Mouse (Mus musculus) lung, embryonic 14.5 days (tissue): ENCODE results near the gene Tmprss4. TPM values are rescaled to one million over a fixed set of nuclear protein-coding genes. Genes with fewer than 3 reads are reported as not detected.

Source experiments
- ATAC-seq: fragments of 200-750 bp; cut with Nextera tagmentation; 2 replicates; pipeline ENCODE4 v1.8.0; 2017; ENCODE audit warnings: mild to moderate bottlenecking, moderate TSS enrichment, moderate library complexity; ENCODE audit not compliant: insufficient read depth
- DNase-seq: peaks from one replicate; pipeline ENCODE4 v3.0.0-alpha.2; 2015
- H3K27ac ChIP-seq: fragments of 300-500 bp; sonication (generic); 2 replicates; pipeline ENCODE4 v1.5.1; 2014; ENCODE audit warnings: low read depth, mild to moderate bottlenecking, moderate library complexity
- H3K27me3 ChIP-seq: fragments of 300-500 bp; sonication (generic); 2 replicates; pipeline ENCODE4 v1.6.1; 2014; ENCODE audit warnings: low read length, control low read depth; ENCODE audit not compliant: insufficient read depth
- H3K36me3 ChIP-seq: fragments of 300-500 bp; sonication (generic); 2 replicates; pipeline ENCODE4 v1.6.1; 2014; ENCODE audit warnings: control low read depth; ENCODE audit not compliant: insufficient read depth
- H3K4me1 ChIP-seq: fragments of 300-500 bp; sonication (generic); 2 replicates; pipeline ENCODE4 v1.6.1; 2014; ENCODE audit warnings: antibody characterized with exemption, control low read depth; ENCODE audit not compliant: insufficient read depth
- H3K4me2 ChIP-seq: fragments of 300-500 bp; sonication (generic); 2 replicates; pipeline ENCODE4 v1.6.1; 2014; ENCODE audit warnings: mild to moderate bottlenecking
- H3K4me3 ChIP-seq: fragments of 300-500 bp; sonication (generic); 2 replicates; pipeline ENCODE4 v1.5.1; 2014; ENCODE audit warnings: low read depth, low read length
- H3K9ac ChIP-seq: fragments of 300-500 bp; sonication (generic); 2 replicates; pipeline ENCODE4 v1.6.1; 2014
- H3K9me3 ChIP-seq: fragments of 300-500 bp; sonication (generic); 2 replicates; pipeline ENCODE4 v1.6.1; 2016; ENCODE audit warnings: low read depth, low read length, control low read depth
- CTCF ChIP-seq: IDR thresholded peaks from 2 replicates; pipeline ENCODE4 v1.5.1; 2016; ENCODE audit warnings: antibody characterized with exemption, low read depth
- WGBS: fragments of 180-500 bp; shearing (Covaris S2); extraction: QIAGEN DNeasy Blood & Tissue Kit; methylation state at CpG from one replicate; pipeline ENCODE4 v1.1.7; 2014; 5-methylcytosine and 5-hydroxymethylcytosine counted together
- polyA plus RNA-seq: library from polyadenylated mRNA; unstranded; fragments of >200 nt; fragmentation: Nextera tagmentation; extraction: Ambion mirVana; gene quantifications from 2 replicates; pipeline ENCODE4 v1.2.1, GENCODE M21; 2014

Gene Tmprss4
- polyA plus RNA-seq: 0.54 and 1.1 TPM in 2 replicates

DNA sequence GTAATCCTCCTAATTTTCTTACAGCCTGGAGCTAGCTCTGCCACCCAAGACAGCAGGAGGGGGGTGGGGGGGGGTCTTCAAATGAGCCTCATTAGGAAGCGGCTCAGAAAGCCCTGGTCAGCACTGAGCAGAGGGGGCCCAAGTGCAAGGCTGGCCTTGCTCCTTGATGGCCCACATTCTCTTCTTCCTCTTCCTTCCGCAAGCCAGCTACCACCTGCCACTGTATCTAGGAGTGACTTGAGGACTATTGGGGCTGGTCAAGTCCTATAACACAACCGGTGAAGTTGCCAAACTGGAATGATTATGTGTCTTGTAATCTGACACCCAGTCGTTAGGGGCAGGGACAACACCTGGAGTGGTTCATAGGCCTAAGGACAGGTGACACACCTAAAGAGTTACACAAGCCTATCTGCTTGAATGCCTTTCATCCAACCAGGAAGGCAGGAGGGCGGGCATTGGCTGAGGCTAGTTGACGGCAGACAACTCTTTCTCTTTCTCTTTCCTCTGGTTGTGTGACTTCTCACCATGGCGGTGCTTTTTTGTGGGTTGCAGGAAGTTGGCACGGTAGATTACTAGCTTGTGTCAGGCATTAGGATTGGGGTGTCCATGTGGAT, at the start of gene Tmprss4:
Gene Tmprss4 (minus strand): TSS at position 296 of the 614 bp plus-strand sequence.
- DNase-seq (peak; percentile 51), ATAC-seq (peak; percentile 65; the same call in 1 of the 2 replicates)
- no peak within 1 kb of the TSS for H3K4me3 ChIP-seq
- no peaks in the 10 kb centered on the region for H3K36me3 ChIP-seq
- WGBS: 60% methylated on average over 8 of the region's 8 CpGs
- no peak within 1 kb of the TSS for H3K4me2 ChIP-seq
- no peak within 1 kb of the TSS for H3K27ac ChIP-seq
- no peaks in the 10 kb centered on the region for H3K9me3 ChIP-seq
- no peaks in the 10 kb centered on the region for H3K4me1 ChIP-seq
- no peaks in the 10 kb centered on the region for H3K27me3 ChIP-seq
- no peak for TF ChIP-seq CTCF
- H3K9ac ChIP-seq: no peak within 1 kb of the TSS

- Histone ChIP-seq H3K4me1 (no peaks in the 10 kb centered on the region), H3K9ac (no peak overlapping the region), H3K4me3 (no peak overlapping the region), H3K36me3 (no peaks in the 10 kb centered on the region), H3K9me3 (no peaks in the 10 kb centered on the region), H3K27me3 (no peaks in the 10 kb centered on the region), H3K4me2 (no peak overlapping the region), H3K27ac (no peak overlapping the region)
- WGBS: 59% methylated on average over 6 of the region's 6 CpGs
- no peak for DNase-seq
- ATAC-seq: no peak
- TF ChIP-seq CTCF: no peak
Observed at GRCm38 (mm10) chr9:45252395-45252794, 48.5 kb upstream of the Tmprss4 start.

DNA sequence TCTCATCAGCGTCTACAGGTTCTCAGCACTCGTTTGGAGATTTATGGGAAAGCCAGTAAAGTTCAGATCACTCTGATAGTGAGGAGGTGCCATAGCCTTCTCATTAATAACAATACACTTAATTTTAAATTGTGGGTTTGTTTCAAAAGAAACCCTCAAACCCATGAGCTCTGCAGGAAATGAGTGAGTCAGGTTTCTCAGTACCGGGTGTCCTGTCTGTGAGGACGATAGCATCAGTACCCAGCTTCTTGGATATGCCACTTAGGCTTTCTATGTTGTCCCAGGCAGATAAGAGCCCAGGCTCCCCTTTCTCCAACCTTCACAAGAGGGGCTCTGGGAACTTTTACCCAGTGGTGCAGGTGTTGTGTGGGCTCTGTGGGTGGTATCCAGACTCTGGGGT, 48.1 kb upstream of the Tmprss4 start:
- H3K4me3 ChIP-seq: no peak overlapping the region
- no peaks in the 10 kb centered on the region for H3K9me3 ChIP-seq
- H3K36me3 ChIP-seq: no peaks in the 10 kb centered on the region
- H3K27me3 ChIP-seq: no peaks in the 10 kb centered on the region
- DNase-seq (no peak), ATAC-seq (no peak)
- no peak overlapping the region for H3K4me2 ChIP-seq
- no peak overlapping the region for H3K9ac ChIP-seq
- TF ChIP-seq CTCF: no peak
- no peak overlapping the region for H3K27ac ChIP-seq
- H3K4me1 ChIP-seq: no peaks in the 10 kb centered on the region
- WGBS: 60% methylated on average over 4 of the region's 4 CpGs

- H3K27ac ChIP-seq: no peak overlapping the region
- no peak overlapping the region for H3K4me2 ChIP-seq
- no peak overlapping the region for H3K4me3 ChIP-seq
- no peak for TF ChIP-seq CTCF
- no peak overlapping the region for H3K9ac ChIP-seq
- H3K27me3 ChIP-seq: no peaks in the 10 kb centered on the region
- ATAC-seq (no peak), DNase-seq (no peak)
- WGBS: 59% methylated on average over 3 of the region's 3 CpGs
- H3K9me3 ChIP-seq: no peaks in the 10 kb centered on the region
- no peaks in the 10 kb centered on the region for H3K4me1 ChIP-seq
- H3K36me3 ChIP-seq: no peaks in the 10 kb centered on the region
Observed at GRCm38 (mm10) chr9:45251281-45251680, 47.4 kb upstream of the Tmprss4 start.

DNA sequence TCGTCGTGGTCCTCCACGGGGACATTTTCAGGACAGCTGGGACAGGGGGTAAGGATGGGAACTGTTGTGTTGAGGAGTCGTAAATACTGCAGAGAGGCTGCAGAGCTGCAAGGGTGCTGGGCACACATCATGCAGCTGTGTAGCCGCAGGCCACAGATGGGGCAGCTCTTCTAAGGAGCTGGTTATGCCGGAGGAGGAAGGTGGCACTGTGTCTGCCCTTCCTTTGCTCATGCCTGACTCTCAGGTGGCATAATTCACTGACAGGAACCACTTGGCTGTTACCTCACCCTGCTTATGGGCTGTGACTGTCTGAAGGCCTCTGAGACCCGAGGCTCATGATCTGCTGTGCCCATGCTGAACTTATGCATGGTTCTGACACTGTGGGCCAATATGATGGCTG, 46.4 kb upstream of the Tmprss4 start:
- Histone ChIP-seq H3K36me3 (no peaks in the 10 kb centered on the region), H3K4me2 (no peak overlapping the region), H3K27me3 (no peaks in the 10 kb centered on the region), H3K9ac (no peak overlapping the region), H3K9me3 (no peaks in the 10 kb centered on the region), H3K4me1 (no peaks in the 10 kb centered on the region), H3K27ac (no peak overlapping the region), H3K4me3 (no peak overlapping the region)
- ATAC-seq (no peak), DNase-seq (no peak)
- WGBS: 84% methylated on average over 7 of the region's 7 CpGs
- no peak for TF ChIP-seq CTCF

GRCm38 (mm10) chr9:45247536-45247935, 43.6 kb upstream of the Tmprss4 start:
- no peak overlapping the region for H3K4me3 ChIP-seq
- H3K27me3 ChIP-seq: no peaks in the 10 kb centered on the region
- ATAC-seq (no peak), DNase-seq (no peak)
- H3K27ac ChIP-seq: no peak overlapping the region
- 59% methylated on average over 2 of the region's 2 CpGs for WGBS
- no peaks in the 10 kb centered on the region for H3K9me3 ChIP-seq
- no peak for TF ChIP-seq CTCF
- no peak overlapping the region for H3K9ac ChIP-seq
- H3K4me2 ChIP-seq: no peak overlapping the region
- no peaks in the 10 kb centered on the region for H3K4me1 ChIP-seq
- H3K36me3 ChIP-seq: no peaks in the 10 kb centered on the region

DNA sequence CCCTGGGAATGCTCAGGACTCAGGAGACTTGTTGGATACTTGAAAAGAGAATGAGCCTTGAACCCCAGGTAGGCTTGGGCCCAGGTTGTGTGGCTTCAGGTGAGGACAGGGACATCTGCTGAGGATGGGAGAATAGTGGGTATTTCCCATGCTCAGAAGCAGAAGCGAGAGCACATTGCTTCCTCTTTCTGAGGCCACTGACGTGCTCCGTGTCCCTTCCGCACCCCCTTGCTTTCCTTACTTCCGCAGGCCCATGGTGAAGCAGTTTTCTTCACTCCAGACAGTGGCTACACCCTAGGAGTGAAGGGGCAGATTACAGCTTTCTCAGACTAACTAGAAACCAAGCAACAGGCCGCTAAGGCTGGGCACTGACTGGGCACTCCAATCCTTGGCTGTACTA, 42.2 kb upstream of the Tmprss4 start:
- DNase-seq: no peak
- Histone ChIP-seq H3K9me3 (no peaks in the 10 kb centered on the region), H3K9ac (no peak overlapping the region), H3K27ac (no peak overlapping the region), H3K4me1 (no peaks in the 10 kb centered on the region), H3K4me2 (no peak overlapping the region), H3K36me3 (no peaks in the 10 kb centered on the region), H3K4me3 (no peak overlapping the region), H3K27me3 (no peaks in the 10 kb centered on the region)
- WGBS: 78% methylated on average over 6 of the region's 6 CpGs
- no peak for ATAC-seq
- TF ChIP-seq CTCF: no peak

DNA sequence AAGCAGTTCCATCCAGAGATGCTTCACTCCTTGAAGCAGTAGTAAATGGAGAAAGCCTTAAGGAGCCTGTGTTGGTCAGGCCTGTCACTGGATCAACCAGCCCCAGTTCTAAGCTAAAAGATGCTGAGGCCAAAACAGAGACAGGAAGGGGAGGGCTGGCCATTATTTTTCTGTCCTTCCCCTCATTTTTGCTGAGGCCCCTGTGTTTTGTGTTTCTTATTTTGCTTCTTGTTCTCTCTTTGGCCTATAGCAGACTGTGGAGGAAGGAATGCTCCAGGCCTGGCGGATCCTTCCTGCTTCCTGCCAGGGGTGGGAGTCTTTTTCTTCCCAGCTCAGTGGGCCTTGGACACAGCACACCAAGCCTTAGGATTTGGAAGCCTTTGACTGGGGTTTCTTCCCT, 41.5 kb upstream of the Tmprss4 start:
- H3K4me1 ChIP-seq: no peaks in the 10 kb centered on the region
- no peak overlapping the region for H3K4me2 ChIP-seq
- TF ChIP-seq CTCF: no peak
- no peak for DNase-seq
- no peaks in the 10 kb centered on the region for H3K27me3 ChIP-seq
- ATAC-seq: no peak
- WGBS: 63% methylated on average over 1 of the region's 1 CpGs
- no peaks in the 10 kb centered on the region for H3K9me3 ChIP-seq
- H3K36me3 ChIP-seq: no peaks in the 10 kb centered on the region
- H3K9ac ChIP-seq: no peak overlapping the region
- no peak overlapping the region for H3K4me3 ChIP-seq
- H3K27ac ChIP-seq: no peak overlapping the region
